Mouse (Mus musculus): ENCODE data around the gene Dbp.

Dbp gene

DNA sequence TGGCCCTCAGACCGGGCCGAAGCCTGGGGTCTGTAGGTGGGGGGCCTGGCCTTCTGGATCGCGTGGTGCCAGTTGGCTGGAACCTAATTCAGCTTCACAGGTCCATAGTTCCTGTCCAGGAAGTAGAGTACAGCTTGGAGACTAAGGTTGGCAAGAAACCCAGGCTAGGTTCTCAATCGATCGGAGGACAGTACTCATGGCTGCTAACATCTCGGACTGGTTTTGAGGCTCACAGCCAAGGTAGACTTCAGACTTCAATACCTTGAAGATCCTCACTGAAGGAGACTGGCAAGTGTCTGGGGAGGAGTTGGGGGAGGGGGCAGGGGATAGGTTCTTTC is 16.3 kb downstream of the Dbp start:
- Histone ChIP-seq H3K9me3 (ENCODE audit: low read length) (no peaks in the 10 kb centered on the region), H3K27me3 (ENCODE audit: insufficient read depth, low read length) (no peaks in the 10 kb centered on the region), H3K4me3 (replicated peaks; ENCODE audit: low read length) (peak overlapping the region; percentile 99), H3K36me3 (ENCODE audit: insufficient read depth, low read length) (peaks cover 85% of the 10 kb centered on the region), H3K4me1 (replicated peaks; ENCODE audit: low read depth, low read length) (peaks cover 70% of the 10 kb centered on the region)
- TF ChIP-seq CTCF (conservative IDR thresholded peaks at IDR 0.05; ENCODE audit: low read length) (no peak), POU5F1 (IDR thresholded peaks at IDR 0.05; ENCODE audit: borderline replicate concordance, low read length) (no peak), NANOG (IDR thresholded peaks at IDR 0.05; ENCODE audit: borderline replicate concordance, low read length) (no peak)

DNA sequence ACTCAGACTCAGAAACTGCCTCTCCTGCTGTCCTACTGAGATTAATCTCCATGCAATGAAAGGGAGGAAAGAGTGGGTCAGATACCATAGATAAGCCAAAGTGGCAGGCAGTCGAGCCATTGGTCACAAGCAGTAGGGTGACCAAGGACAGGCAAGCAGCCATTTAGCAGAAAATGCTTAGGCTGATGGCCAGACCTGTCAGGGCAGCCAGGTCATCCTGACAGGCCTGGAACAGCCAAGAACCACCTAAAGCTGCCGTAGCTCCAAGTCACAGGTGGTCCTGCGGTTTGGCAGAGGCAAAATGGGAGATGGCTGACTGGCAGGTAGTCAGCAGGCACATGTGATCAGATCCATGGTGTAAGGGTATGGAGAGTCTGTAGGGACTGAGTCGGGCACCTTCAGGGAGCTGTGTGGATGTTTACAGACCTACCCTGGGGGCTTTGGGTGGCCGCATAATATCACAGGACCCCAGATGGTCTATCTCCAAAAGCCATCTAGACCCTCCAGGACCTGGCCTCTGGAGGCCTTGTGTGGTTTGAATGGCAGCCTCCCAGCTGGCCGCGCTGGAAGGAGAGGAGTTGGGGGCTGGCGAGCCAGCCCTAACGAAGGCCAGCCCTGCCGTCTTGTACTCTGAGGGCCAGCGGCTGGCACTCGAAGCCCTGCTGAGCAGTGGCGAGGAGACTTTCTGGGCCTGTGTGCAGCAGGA is 16.9 kb downstream of the Dbp start:
- Histone ChIP-seq H3K36me3 (ENCODE audit: insufficient read depth, low read length) (peaks cover 86% of the 10 kb centered on the region), H3K4me3 (replicated peaks; ENCODE audit: low read length) (no peak overlapping the region), H3K27me3 (ENCODE audit: insufficient read depth, low read length) (no peaks in the 10 kb centered on the region), H3K4me1 (replicated peaks; ENCODE audit: low read depth, low read length) (peaks cover 64% of the 10 kb centered on the region), H3K9me3 (ENCODE audit: low read length) (no peaks in the 10 kb centered on the region)
- TF ChIP-seq CTCF (conservative IDR thresholded peaks at IDR 0.05; ENCODE audit: low read length), result no peak
- no peak for TF ChIP-seq NANOG (IDR thresholded peaks at IDR 0.05; ENCODE audit: borderline replicate concordance, low read length)
- no peak for TF ChIP-seq POU5F1 (IDR thresholded peaks at IDR 0.05; ENCODE audit: borderline replicate concordance, low read length)

DNA sequence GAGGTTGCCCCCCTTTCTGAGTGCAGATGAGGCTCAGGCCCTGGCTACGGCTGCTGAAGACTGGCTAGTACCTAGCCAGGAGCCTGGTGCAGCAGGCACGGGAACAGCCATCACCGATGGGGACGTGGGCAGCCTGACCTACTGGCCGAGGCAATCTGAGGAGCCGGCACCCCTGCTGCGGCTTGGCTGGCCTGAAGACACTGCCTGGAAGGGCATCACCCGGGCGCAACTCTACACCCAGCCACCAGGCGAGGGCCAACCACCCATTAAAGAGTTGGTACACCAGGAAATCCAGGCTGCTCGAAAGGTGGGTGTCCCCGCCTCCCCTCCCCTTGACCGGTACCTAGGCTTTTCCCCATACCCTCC is 17.4 kb downstream of the Dbp start:
- TF ChIP-seq CTCF (conservative IDR thresholded peaks at IDR 0.05; ENCODE audit: low read length) (no peak), NANOG (IDR thresholded peaks at IDR 0.05; ENCODE audit: borderline replicate concordance, low read length) (no peak), POU5F1 (IDR thresholded peaks at IDR 0.05; ENCODE audit: borderline replicate concordance, low read length) (no peak)

DNA sequence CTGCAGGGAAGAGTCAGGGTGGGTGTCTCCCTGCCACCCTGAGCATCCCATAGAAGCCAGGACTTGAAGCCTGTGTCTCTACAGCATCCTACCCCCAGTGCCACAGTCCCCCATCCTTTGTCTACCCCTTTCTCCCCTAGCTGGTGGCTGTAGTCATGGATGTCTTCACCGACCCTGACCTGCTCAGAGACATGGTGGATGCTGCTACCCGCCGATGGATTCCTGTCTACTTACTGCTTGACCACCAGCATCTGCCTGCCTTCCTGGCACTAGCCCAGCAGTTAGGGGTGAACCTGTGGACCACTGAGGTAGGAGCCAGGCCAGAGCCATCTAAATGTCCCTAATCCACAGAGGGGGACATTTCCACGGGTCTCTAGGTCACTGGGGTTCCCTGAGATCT is 18.4 kb downstream of the Dbp start:
- no peak for TF ChIP-seq CTCF (conservative IDR thresholded peaks at IDR 0.05; ENCODE audit: low read length)
- H3K4me1 ChIP-seq (replicated peaks; ENCODE audit: low read depth, low read length), result peaks cover 60% of the 10 kb centered on the region
- no peaks in the 10 kb centered on the region for H3K9me3 ChIP-seq (ENCODE audit: low read length)
- no peaks in the 10 kb centered on the region for H3K27me3 ChIP-seq (ENCODE audit: insufficient read depth, low read length)
- peaks cover 90% of the 10 kb centered on the region for H3K36me3 ChIP-seq (ENCODE audit: insufficient read depth, low read length)
- no peak overlapping the region for H3K4me3 ChIP-seq (replicated peaks; ENCODE audit: low read length)

More for the DNA sequence above, 17.4 kb downstream of the Dbp start:
- no peaks in the 10 kb centered on the region for H3K9me3 ChIP-seq (ENCODE audit: low read length)
- peaks cover 92% of the 10 kb centered on the region for H3K36me3 ChIP-seq (ENCODE audit: insufficient read depth, low read length)
- peaks cover 60% of the 10 kb centered on the region for H3K4me1 ChIP-seq (replicated peaks; ENCODE audit: low read depth, low read length)
- H3K4me3 ChIP-seq (replicated peaks; ENCODE audit: low read length), result no peak overlapping the region
- H3K27me3 ChIP-seq (ENCODE audit: insufficient read depth, low read length), result no peaks in the 10 kb centered on the region

DNA sequence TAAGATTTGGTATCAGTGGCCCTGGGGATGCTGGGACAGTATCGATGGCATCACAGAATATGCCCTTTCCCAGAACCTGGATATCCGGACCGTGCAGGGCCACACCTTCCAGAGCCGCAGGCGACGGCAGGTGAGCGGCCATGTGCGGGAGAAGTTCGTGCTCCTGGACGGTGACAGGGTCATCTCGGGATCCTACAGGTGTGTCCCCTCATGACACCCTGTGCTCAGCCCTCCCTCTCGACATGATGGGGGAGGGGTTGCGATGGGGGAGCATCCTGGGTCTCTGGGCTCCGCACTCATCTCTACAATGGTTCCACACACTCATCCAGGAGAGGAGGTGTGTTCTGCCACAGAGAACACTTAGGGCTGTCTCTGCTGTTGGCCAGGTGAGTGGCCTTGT is 18.9 kb downstream of the Dbp start:
- no peaks in the 10 kb centered on the region for H3K27me3 ChIP-seq (ENCODE audit: insufficient read depth, low read length)
- H3K4me1 ChIP-seq (replicated peaks; ENCODE audit: low read depth, low read length), result peaks cover 63% of the 10 kb centered on the region
- no peaks in the 10 kb centered on the region for H3K9me3 ChIP-seq (ENCODE audit: low read length)
- peaks cover 87% of the 10 kb centered on the region for H3K36me3 ChIP-seq (ENCODE audit: insufficient read depth, low read length)
- no peak overlapping the region for H3K4me3 ChIP-seq (replicated peaks; ENCODE audit: low read length)
- no peak for TF ChIP-seq POU5F1 (IDR thresholded peaks at IDR 0.05; ENCODE audit: borderline replicate concordance, low read length)

DNA sequence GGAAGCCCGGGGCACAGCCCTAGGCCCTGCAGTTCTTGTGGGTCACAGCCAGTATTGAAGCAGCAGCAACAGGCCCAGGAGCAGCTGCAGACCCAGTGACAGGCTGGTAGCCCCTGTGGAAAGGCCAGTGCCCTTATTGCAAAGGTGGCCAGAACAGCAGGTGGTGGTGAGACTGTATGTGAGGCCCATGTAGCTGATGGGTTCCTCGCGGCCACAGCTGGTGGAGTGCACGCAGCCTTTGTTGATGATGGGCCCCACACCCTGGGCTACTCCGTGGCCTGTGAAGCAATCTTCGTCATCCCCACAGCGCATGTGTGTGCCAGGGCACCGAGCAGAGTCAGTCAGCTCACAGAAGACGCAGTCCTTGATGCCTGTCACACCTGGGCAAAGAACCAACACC is 20.3 kb downstream of the Dbp start:
- Histone ChIP-seq H3K4me1 (replicated peaks; ENCODE audit: low read depth, low read length) (peaks cover 67% of the 10 kb centered on the region), H3K4me3 (replicated peaks; ENCODE audit: low read length) (no peak overlapping the region), H3K27me3 (ENCODE audit: insufficient read depth, low read length) (no peaks in the 10 kb centered on the region), H3K9me3 (ENCODE audit: low read length) (no peaks in the 10 kb centered on the region), H3K36me3 (ENCODE audit: insufficient read depth, low read length) (peaks cover 76% of the 10 kb centered on the region)
- TF ChIP-seq NANOG (IDR thresholded peaks at IDR 0.05; ENCODE audit: borderline replicate concordance, low read length) (no peak), POU5F1 (IDR thresholded peaks at IDR 0.05; ENCODE audit: borderline replicate concordance, low read length) (no peak), CTCF (conservative IDR thresholded peaks at IDR 0.05; ENCODE audit: low read length) (no peak)

DNA sequence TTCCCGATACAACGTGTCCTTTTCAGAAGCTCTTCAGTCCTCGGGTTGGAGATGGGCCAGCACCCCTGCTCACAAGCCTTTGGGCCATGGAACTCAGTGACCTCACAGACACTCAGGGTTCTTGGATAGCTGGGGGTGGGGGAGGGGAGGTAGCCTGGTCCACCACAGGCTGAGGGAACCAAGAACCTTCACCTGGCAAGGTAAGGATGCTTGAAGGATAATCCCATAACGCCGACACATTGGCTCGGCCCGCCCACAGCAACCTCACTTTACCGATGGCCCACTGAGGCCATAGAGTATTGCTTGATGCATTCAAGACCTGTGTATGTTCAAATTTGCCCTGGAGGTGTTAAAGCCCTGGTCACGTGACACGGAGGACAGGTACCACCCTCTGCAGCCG is 20.8 kb downstream of the Dbp start, which contains the start of gene Spaca4:
Gene Spaca4, minus strand, starts transcription at position 101 of the 400 bp plus-strand sequence.
- H3K9me3 ChIP-seq (ENCODE audit: low read length), result no peaks in the 10 kb centered on the region
- peaks cover 70% of the 10 kb centered on the region for H3K36me3 ChIP-seq (ENCODE audit: insufficient read depth, low read length)
- H3K4me3 ChIP-seq (replicated peaks; ENCODE audit: low read length), result no peak within 1 kb of the TSS
- H3K4me1 ChIP-seq (replicated peaks; ENCODE audit: low read depth, low read length), result peaks cover 68% of the 10 kb centered on the region
- no peaks in the 10 kb centered on the region for H3K27me3 ChIP-seq (ENCODE audit: insufficient read depth, low read length)
- TF ChIP-seq POU5F1 (IDR thresholded peaks at IDR 0.05; ENCODE audit: borderline replicate concordance, low read length) (no peak), NANOG (IDR thresholded peaks at IDR 0.05; ENCODE audit: borderline replicate concordance, low read length) (no peak), CTCF (conservative IDR thresholded peaks at IDR 0.05; ENCODE audit: low read length) (no peak)

DNA sequence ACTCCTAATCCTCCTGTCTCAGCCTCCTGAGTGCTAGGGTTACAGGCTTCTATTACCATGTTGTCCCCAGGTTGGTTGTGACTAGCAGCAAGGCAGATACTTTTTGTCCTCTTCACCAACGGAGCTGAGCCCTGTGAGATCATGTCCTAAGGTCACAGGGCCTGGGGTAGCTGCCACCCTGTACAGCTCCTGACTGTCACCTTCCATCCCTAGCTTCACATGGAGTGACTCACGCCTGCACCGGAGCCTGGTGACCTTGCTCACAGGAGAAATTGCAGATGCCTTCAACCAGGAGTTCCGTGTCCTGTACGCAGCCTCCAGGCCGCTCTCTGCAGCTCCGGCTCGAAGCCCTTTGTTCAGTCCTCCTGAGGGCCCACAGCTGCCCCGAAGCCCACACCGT is 21.5 kb downstream of the Dbp start:
- H3K27me3 ChIP-seq (ENCODE audit: insufficient read depth, low read length), result no peaks in the 10 kb centered on the region
- H3K9me3 ChIP-seq (ENCODE audit: low read length), result no peaks in the 10 kb centered on the region
- no peak overlapping the region for H3K4me3 ChIP-seq (replicated peaks; ENCODE audit: low read length)
- no peak for TF ChIP-seq CTCF (conservative IDR thresholded peaks at IDR 0.05; ENCODE audit: low read length)
- no peak for TF ChIP-seq NANOG (IDR thresholded peaks at IDR 0.05; ENCODE audit: borderline replicate concordance, low read length)
- TF ChIP-seq POU5F1 (IDR thresholded peaks at IDR 0.05; ENCODE audit: borderline replicate concordance, low read length), result no peak
- peaks cover 63% of the 10 kb centered on the region for H3K36me3 ChIP-seq (ENCODE audit: insufficient read depth, low read length)
- H3K4me1 ChIP-seq (replicated peaks; ENCODE audit: low read depth, low read length), result peaks cover 68% of the 10 kb centered on the region

DNA sequence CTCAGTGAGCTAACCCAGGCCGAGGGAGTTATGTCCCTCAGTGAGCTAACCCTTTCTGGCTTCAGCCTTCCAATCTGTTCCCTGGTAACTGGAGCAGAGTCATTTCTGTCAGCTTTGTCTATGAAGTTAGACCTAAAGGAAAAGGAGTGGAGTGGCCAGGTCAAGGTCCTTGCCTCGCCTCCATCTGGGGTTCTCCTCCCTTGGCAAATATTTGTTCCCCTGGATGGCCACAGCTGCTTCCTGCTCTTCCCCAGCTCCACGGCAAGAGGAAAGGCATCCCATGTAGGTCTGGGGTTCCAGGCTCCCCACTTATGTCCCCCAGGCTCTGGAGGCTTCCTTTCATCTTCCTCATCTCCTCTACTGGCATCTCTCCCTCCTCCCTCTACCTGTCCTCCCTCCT is 22.7 kb downstream of the Dbp start:
- no peaks in the 10 kb centered on the region for H3K27me3 ChIP-seq (ENCODE audit: insufficient read depth, low read length)
- H3K4me1 ChIP-seq (replicated peaks; ENCODE audit: low read depth, low read length), result peaks cover 65% of the 10 kb centered on the region
- H3K4me3 ChIP-seq (replicated peaks; ENCODE audit: low read length), result no peak overlapping the region
- TF ChIP-seq POU5F1 (IDR thresholded peaks at IDR 0.05; ENCODE audit: borderline replicate concordance, low read length), result no peak
- TF ChIP-seq CTCF (conservative IDR thresholded peaks at IDR 0.05; ENCODE audit: low read length), result no peak
- TF ChIP-seq NANOG (IDR thresholded peaks at IDR 0.05; ENCODE audit: borderline replicate concordance, low read length), result no peak
- peaks cover 51% of the 10 kb centered on the region for H3K36me3 ChIP-seq (ENCODE audit: insufficient read depth, low read length)
- H3K9me3 ChIP-seq (ENCODE audit: low read length), result no peaks in the 10 kb centered on the region
